Mouse (Mus musculus) MEL (cell line): ENCODE measurements at regions not wholly inside any gene's neighbourhood (a gene's known extent, or its start where the extent isn't known, plus 50 kb on each side); places are given as distances from the start of the nearest gene placed in this dataset.

Experiments
- DNase-seq: peaks from one replicate; pipeline ENCODE4 v3.0.0; 2011; ENCODE audit warnings: low read depth, low spot score
- H3K27ac ChIP-seq: 2 replicates; pipeline ENCODE4 v1.5.1; 2012; ENCODE audit warnings: low read depth, mild to moderate bottlenecking, control low read depth, low read length, moderate library complexity; ENCODE audit not compliant: control insufficient read depth
- H3K27me3 ChIP-seq, 2 experiments: fragments of 150-350 bp in 1 of 2; sonication (generic) in 1 of 2; 2 replicates each; pipeline ENCODE4 v1.6.1; 2012; ENCODE audit warnings: low read length in 2 of 2, mild to moderate bottlenecking in 2 of 2, improper control_type of control experiment in 1 of 2, moderate library complexity in 1 of 2; ENCODE audit not compliant: insufficient read depth in 2 of 2, control insufficient read depth in 1 of 2
- H3K36me3 ChIP-seq, 2 experiments: 2 replicates each; pipeline ENCODE4 v1.6.1; 2012 to 2014; ENCODE audit warnings: low read length in 2 of 2, improper control_type of control experiment in 1 of 2, inconsistent platforms in 1 of 2, mild to moderate bottlenecking in 1 of 2; ENCODE audit not compliant: insufficient read depth in 2 of 2, control insufficient read depth in 1 of 2
- H3K4me1 ChIP-seq, 2 experiments: fragments of 150-350 bp in 1 of 2; sonication (generic) in 1 of 2; 2 replicates each; pipeline ENCODE4 v1.6.1; 2012; ENCODE audit warnings: low read length in 2 of 2, improper control_type of control experiment in 1 of 2, mild to moderate bottlenecking in 1 of 2; ENCODE audit not compliant: insufficient read depth in 2 of 2, control insufficient read depth in 1 of 2
- H3K4me3 ChIP-seq, 2 experiments: fragments of 150-350 bp in 1 of 2; sonication (generic) in 1 of 2; 2 replicates each; pipeline ENCODE4 v1.5.1; 2012; ENCODE audit warnings: low read depth in 2 of 2, low read length in 2 of 2, mild to moderate bottlenecking in 2 of 2, moderate library complexity in 2 of 2, control low read depth in 1 of 2, improper control_type of control experiment in 1 of 2; ENCODE audit not compliant: control insufficient read depth in 1 of 2, insufficient read depth in 1 of 2
- H3K79me2 ChIP-seq: 2 replicates; pipeline ENCODE4 v1.6.1; 2012; ENCODE audit warnings: mild to moderate bottlenecking, low read length, moderate library complexity; ENCODE audit not compliant: control insufficient read depth, poor library complexity, insufficient read depth
- H3K9ac ChIP-seq: 2 replicates; pipeline ENCODE4 v1.6.1; 2012; ENCODE audit warnings: low read depth, mild to moderate bottlenecking, control low read depth, low read length, moderate library complexity; ENCODE audit not compliant: control insufficient read depth, poor library complexity, severe bottlenecking
- H3K9me3 ChIP-seq: fragments of 150-350 bp; sonication (generic); replicated peaks from 2 replicates; pipeline ENCODE4 v1.6.1; 2012; ENCODE audit warnings: mild to moderate bottlenecking, low read length, improper control_type of control experiment, moderate library complexity; ENCODE audit not compliant: insufficient read depth
- CHD2 ChIP-seq: IDR thresholded peaks from 2 replicates; pipeline ENCODE4 v1.6.1; 2011; ENCODE audit warnings: low read length, improper control_type of control experiment
- CTCF ChIP-seq, 3 experiments: IDR thresholded peaks in 2 of 3; conservative IDR thresholded peaks in 1 of 3; 2 replicates each; pipeline ENCODE4 v1.5.1; 2011 to 2012; ENCODE audit warnings: low read length in 3 of 3, low read depth in 2 of 3, mild to moderate bottlenecking in 2 of 3, improper control_type of control experiment in 1 of 3, inconsistent platforms in 1 of 3, mixed read lengths in 1 of 3, moderate library complexity in 1 of 3; ENCODE audit not compliant: control insufficient read depth in 1 of 3, insufficient read depth in 1 of 3, poor library complexity in 1 of 3, severe bottlenecking in 1 of 3
- ELF1 ChIP-seq: IDR thresholded peaks from 2 replicates; pipeline ENCODE4 v1.6.1; 2014; ENCODE audit warnings: low read depth, mild to moderate bottlenecking, inconsistent platforms, low read length, improper control_type of control experiment, moderate library complexity
- ETS1 ChIP-seq: IDR thresholded peaks from 2 replicates; pipeline ENCODE4 v1.6.1; 2012; ENCODE audit warnings: low read depth, mild to moderate bottlenecking, inconsistent platforms, low read length, improper control_type of control experiment, moderate library complexity
- KAT2A ChIP-seq: conservative IDR thresholded peaks from 2 replicates; pipeline ENCODE4 v1.6.1; 2012; ENCODE audit warnings: low read depth, low read length, improper control_type of control experiment, inconsistent platforms
- MAX ChIP-seq: IDR thresholded peaks from 2 replicates; pipeline ENCODE4 v1.6.1; 2011; ENCODE audit warnings: low read length, improper control_type of control experiment
- MAZ ChIP-seq: IDR thresholded peaks from 2 replicates; pipeline ENCODE4 v1.6.1; 2012; ENCODE audit warnings: low read depth, mild to moderate bottlenecking, inconsistent platforms, low read length, improper control_type of control experiment
- MXI1 ChIP-seq: IDR thresholded peaks from 2 replicates; pipeline ENCODE4 v1.6.1; 2011; ENCODE audit warnings: mild to moderate bottlenecking, low read depth, low read length, improper control_type of control experiment
- NRF1 ChIP-seq: IDR thresholded peaks from 2 replicates; pipeline ENCODE4 v1.6.1; 2014; ENCODE audit warnings: low read depth, mild to moderate bottlenecking, inconsistent platforms, low read length, improper control_type of control experiment, moderate library complexity; ENCODE audit not compliant: poor library complexity, insufficient read depth, severe bottlenecking
- POLR2AphosphoS2 ChIP-seq: IDR thresholded peaks from 2 replicates; pipeline ENCODE4 v1.6.1; 2011; ENCODE audit warnings: low read length, improper control_type of control experiment
- SIN3A ChIP-seq: IDR thresholded peaks from 2 replicates; pipeline ENCODE4 v1.6.1; 2012; ENCODE audit warnings: low read length, improper control_type of control experiment, inconsistent platforms
- SMC3 ChIP-seq: IDR thresholded peaks from 2 replicates; pipeline ENCODE4 v1.6.1; 2011; ENCODE audit warnings: low read depth, low read length, improper control_type of control experiment
- TBP ChIP-seq: IDR thresholded peaks from 2 replicates; pipeline ENCODE4 v1.8.0; 2011; ENCODE audit warnings: low read depth, low read length, improper control_type of control experiment
- USF1 ChIP-seq: IDR thresholded peaks from 2 replicates; pipeline ENCODE4 v1.6.1; 2014; ENCODE audit warnings: low read depth, mild to moderate bottlenecking, inconsistent platforms, low read length, improper control_type of control experiment, moderate library complexity
- USF2 ChIP-seq, 2 experiments: IDR thresholded peaks; 2 replicates each; pipeline ENCODE4 v1.6.1; 2011 to 2012; ENCODE audit warnings: improper control_type of control experiment in 2 of 2, low read length in 2 of 2, borderline replicate concordance in 1 of 2, inconsistent platforms in 1 of 2, low read depth in 1 of 2, mild to moderate bottlenecking in 1 of 2; ENCODE audit not compliant: insufficient read depth in 1 of 2
- ZMIZ1 ChIP-seq: IDR thresholded peaks from 2 replicates; pipeline ENCODE4 v1.6.1; 2012; ENCODE audit warnings: low read depth, mild to moderate bottlenecking, inconsistent platforms, low read length, improper control_type of control experiment, moderate library complexity
- ZNF384 ChIP-seq: IDR thresholded peaks from 2 replicates; pipeline ENCODE4 v1.6.1; 2012; ENCODE audit warnings: low read depth, mild to moderate bottlenecking, inconsistent platforms, low read length, improper control_type of control experiment

GRCm38 (mm10) chr10:19505979-19506378 lies 85.8 kb upstream of the Ifngr1 start:
- Histone ChIP-seq H3K9ac (no peak overlapping the region), H3K27ac (no peak overlapping the region), H3K4me3 (no peak overlapping the region), H3K27me3 (peaks cover 5 to 6% of the 10 kb centered on the region in 2 experiments), H3K79me2 (no peaks in the 10 kb centered on the region), H3K4me1 (no peaks in the 10 kb centered on the region), H3K36me3 (no peaks in the 10 kb centered on the region), H3K9me3 (no peaks in the 10 kb centered on the region)
- no peak for DNase-seq
- TF ChIP-seq ZMIZ1 (no peak), ETS1 (no peak), NRF1 (no peak), MAZ (no peak), USF2 (IDR thresholded peaks at IDR 0.05; ENCODE audit: borderline replicate concordance in 1 of 2, insufficient read depth in 1 of 2, low read depth in 1 of 2, low read length in 2 of 2) (no peak), USF1 (no peak), KAT2A (no peak), ELF1 (no peak), SMC3 (no peak), CHD2 (no peak), MAX (no peak), TBP (no peak), POLR2AphosphoS2 (no peak), MXI1 (no peak)

- Histone ChIP-seq H3K4me1 (no peaks in the 10 kb centered on the region), H3K27me3 (peaks cover 8 to 9% of the 10 kb centered on the region in 2 experiments), H3K27ac (no peak overlapping the region), H3K9ac (no peak overlapping the region), H3K36me3 (no peaks in the 10 kb centered on the region), H3K4me3 (no peak overlapping the region), H3K9me3 (no peaks in the 10 kb centered on the region), H3K79me2 (no peaks in the 10 kb centered on the region)
- no peak for TF ChIP-seq ZNF384
- DNase-seq, result no peak
These were observed 85.3 kb upstream of the Ifngr1 start for GRCm38 (mm10) chr10:19506434-19506833.

GRCm38 (mm10) chr10:19508221-19508745 lies 83.5 kb upstream of the Ifngr1 start:
- no peaks in the 10 kb centered on the region for H3K79me2 ChIP-seq
- no peaks in the 10 kb centered on the region for H3K9me3 ChIP-seq
- H3K4me1 ChIP-seq, result no peaks in the 10 kb centered on the region
- H3K27me3 ChIP-seq, result peaks cover 10 to 11% of the 10 kb centered on the region in 2 experiments
- no peak overlapping the region for H3K4me3 ChIP-seq
- no peak for DNase-seq
- TF ChIP-seq USF2 (IDR thresholded peaks at IDR 0.05; ENCODE audit: borderline replicate concordance in 1 of 2, insufficient read depth in 1 of 2, low read depth in 1 of 2, low read length in 2 of 2), result no peak
- no peak for TF ChIP-seq ETS1
- TF ChIP-seq SIN3A, result no peak
- no peak for TF ChIP-seq CTCF (IDR thresholded peaks at IDR 0.05 in 2 of 3, conservative IDR thresholded peaks at IDR 0.05 in 1 of 3; ENCODE audit: control insufficient read depth in 1 of 3, insufficient read depth in 1 of 3, low read depth in 2 of 3, low read length in 3 of 3, poor library complexity in 1 of 3, severe bottlenecking in 1 of 3)
- H3K9ac ChIP-seq, result no peak overlapping the region
- no peak overlapping the region for H3K27ac ChIP-seq
- H3K36me3 ChIP-seq, result no peaks in the 10 kb centered on the region
